Mouse (Mus musculus): ENCODE results near the gene Cops3.

Cops3 gene

GRCm38 (mm10) chr11:59778181-59778873 is 61.3 kb downstream of the Cops3 start:
- CTCF ChIA-PET, result no interaction called here

DNA sequence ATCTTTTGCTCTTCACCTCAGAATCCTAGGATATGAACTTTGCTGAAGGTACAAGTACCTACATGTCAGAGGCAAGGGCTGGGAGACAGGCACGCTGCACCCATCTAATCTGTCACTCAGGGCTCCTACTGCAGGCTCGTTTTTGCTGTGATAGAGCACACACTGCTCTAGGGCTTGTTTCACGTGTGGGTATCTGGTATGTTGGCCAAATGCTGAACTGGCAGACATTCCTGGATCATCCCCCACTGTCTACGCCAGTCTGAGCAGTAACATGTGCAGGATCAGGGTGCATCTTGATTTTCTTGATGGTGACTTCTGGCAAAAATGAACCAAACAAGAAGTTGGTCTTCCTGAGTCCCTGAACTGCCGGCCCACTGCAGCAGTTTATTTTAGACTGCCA is 62.4 kb downstream of the Cops3 start:
- CTCF ChIA-PET, result no interaction called here

DNA sequence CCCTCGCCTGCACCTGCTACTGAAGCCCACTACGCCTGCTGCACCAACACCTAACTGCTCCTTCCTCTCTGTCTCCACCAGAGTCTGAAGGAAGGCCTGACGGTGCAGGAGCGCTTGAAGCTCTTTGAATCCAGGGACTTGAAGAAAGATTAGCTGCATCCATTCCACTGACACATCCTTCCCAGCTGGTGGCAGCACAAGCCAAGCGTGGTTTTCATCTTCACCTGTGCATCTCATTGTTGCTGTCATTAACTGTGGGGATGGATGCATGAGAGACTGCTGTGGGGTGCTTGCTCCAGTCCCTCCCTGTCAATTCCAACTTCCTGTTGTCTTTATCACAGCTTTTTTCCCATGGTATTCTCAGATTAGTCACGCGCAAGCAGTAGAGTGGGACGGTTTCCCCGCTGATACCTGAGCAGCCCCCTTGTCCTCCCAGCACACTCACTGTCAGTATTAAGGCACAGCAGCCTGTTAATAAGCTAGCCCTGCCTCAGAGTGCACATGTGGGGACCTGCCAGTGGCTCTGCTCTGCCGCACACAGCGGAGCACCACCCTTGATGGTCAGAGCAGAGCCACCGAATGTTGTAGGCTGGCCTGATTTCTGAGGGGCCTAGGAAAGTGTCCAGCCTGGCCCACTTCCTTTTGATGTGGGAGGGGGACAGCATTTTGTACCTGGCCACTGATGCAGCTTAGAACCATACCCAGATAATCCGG is 64.0 kb downstream of the Cops3 start:
- CTCF ChIA-PET, result no interaction called here

GRCm38 (mm10) chr11:59774522-59774921 is 65.1 kb downstream of the Cops3 start:
- CTCF ChIA-PET, result interaction anchor here (0.6 kb wide), 1 partner anchor 56 kb away, joined by 3 read pairs; no protein-coding TSS in a partner anchor

DNA sequence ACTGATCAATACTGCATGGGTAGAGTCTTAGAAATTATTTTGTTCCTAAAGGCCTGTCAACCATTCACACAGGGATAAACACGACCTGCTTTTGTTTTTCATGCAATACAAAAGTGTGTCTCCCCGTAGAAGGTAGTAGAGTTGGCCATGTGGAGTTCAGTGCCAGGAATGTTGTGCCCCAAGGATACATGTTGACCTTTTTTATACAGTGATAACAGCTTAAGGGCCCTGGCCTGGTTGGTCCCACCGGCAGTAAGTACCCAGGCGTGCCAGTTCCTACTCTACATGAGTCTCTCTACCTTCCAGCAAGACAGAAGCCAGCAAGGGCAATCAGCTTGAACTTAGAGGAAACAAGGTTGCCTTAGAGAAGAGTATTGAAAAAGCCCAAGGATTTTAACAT is 66.7 kb downstream of the Cops3 start:
- CTCF ChIA-PET, result no interaction called here

GRCm38 (mm10) chr11:59772291-59772690 is 67.3 kb downstream of the Cops3 start:
- CTCF ChIA-PET, result no interaction called here

GRCm38 (mm10) chr11:59770753-59771152 is 68.9 kb downstream of the Cops3 start:
- CTCF ChIA-PET, result no interaction called here

DNA sequence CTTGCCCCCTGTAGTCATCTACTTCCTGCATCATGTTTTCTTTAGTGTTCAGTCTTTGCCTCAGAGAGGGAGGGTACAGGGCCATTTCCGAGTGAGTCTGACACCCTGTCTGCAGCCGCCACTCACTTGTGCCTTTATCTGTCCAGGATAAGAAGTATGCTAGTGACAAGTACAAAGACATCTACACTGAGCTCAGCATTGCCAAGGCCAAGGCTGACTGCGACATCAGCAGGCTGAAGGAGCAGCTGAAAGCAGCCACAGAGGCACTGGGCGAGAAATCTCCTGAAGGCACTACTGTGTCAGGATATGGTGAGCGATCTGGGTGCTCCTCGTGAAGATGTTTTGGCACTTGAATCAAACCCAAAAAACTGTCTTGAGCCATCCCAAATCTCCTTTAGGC is 69.9 kb downstream of the Cops3 start:
- CTCF ChIA-PET, result no interaction called here

GRCm38 (mm10) chr11:59769307-59769706 is 70.3 kb downstream of the Cops3 start:
- CTCF ChIA-PET, result no interaction called here

Data from spleen, embryonic (tissue).